Mouse (Mus musculus) retina, adult 2 months (tissue): Measurements from ENCODE around the gene Rc3h2.

Experiments used
- DNase-seq: peaks from one replicate; pipeline ENCODE4 v3.0.0-alpha.2; 2012; ENCODE audit warnings: low read depth, low spot score

Rc3h2 gene

GRCm38 (mm10) chr2:37422306-37423304 is at the start of gene Rc3h2:
TSS of gene Rc3h2 (minus strand) at chr2:37422903.
- DNase-seq = peak; percentile 88

GRCm38 (mm10) chr2:37466266-37466665 is 43.6 kb upstream of the Rc3h2 start:
- no peak for DNase-seq

- no peak for DNase-seq
Measured at GRCm38 (mm10) chr2:37460707-37461106, 38.0 kb upstream of the Rc3h2 start.

- DNase-seq = no peak
Measured at GRCm38 (mm10) chr2:37452376-37452760, 29.7 kb upstream of the Rc3h2 start.

GRCm38 (mm10) chr2:37451667-37452375 is 29.1 kb upstream of the Rc3h2 start:
- DNase-seq = peak; percentile 85

GRCm38 (mm10) chr2:37442611-37443591 is 20.2 kb upstream of the Rc3h2 start, which contains the start of the genes Zbtb26, Zbtb6 and Rabgap1:
TSS of gene Zbtb26 (minus strand) at chr2:37443135.
TSS of gene Zbtb6 (minus strand) at chr2:37443171.
TSS of gene Rabgap1 (plus strand) at chr2:37443279.
- peak; percentile 82 for DNase-seq

- DNase-seq = no peak
Measured at GRCm38 (mm10) chr2:37431609-37432008, 8.9 kb upstream of the Rc3h2 start.

- DNase-seq = peak; percentile 84
Measured at GRCm38 (mm10) chr2:37430593-37431464, 8.1 kb upstream of the Rc3h2 start.

GRCm38 (mm10) chr2:37423671-37424070 is 968 bp upstream of the Rc3h2 start:
- no peak for DNase-seq

GRCm38 (mm10) chr2:37421903-37422302 is 800 bp downstream of the Rc3h2 start:
- no peak for DNase-seq

- no peak for DNase-seq
Measured at GRCm38 (mm10) chr2:37395539-37395938, 27.2 kb downstream of the Rc3h2 start.

- DNase-seq = no peak
Measured at GRCm38 (mm10) chr2:37382921-37383320, 39.8 kb downstream of the Rc3h2 start.

GRCm38 (mm10) chr2:37380189-37380588 is 42.5 kb downstream of the Rc3h2 start:
- DNase-seq = peak; percentile 28

GRCm38 (mm10) chr2:37376018-37376417 is 46.7 kb downstream of the Rc3h2 start:
- no peak for DNase-seq

- DNase-seq = no peak
Measured at GRCm38 (mm10) chr2:37370651-37371050, 52.1 kb downstream of the Rc3h2 start.

- DNase-seq = no peak
Measured at GRCm38 (mm10) chr2:37359908-37360307, 62.8 kb downstream of the Rc3h2 start.

GRCm38 (mm10) chr2:37358633-37359540 is 63.8 kb downstream of the Rc3h2 start, which contains the start of gene Pdcl:
TSS of gene Pdcl (minus strand) at chr2:37359332.
- DNase-seq = peak; percentile 87

GRCm38 (mm10) chr2:37355571-37355970 is 67.1 kb downstream of the Rc3h2 start:
- no peak for DNase-seq

- DNase-seq = no peak
Measured at GRCm38 (mm10) chr2:37351671-37352070, 71.0 kb downstream of the Rc3h2 start.
